Mouse (Mus musculus) liver, embryonic 14.5 days (tissue): ENCODE data around the gene Ndufaf3. TPM values are rescaled to one million over a fixed set of nuclear protein-coding genes. Genes with fewer than 3 reads are reported as not detected.

ENCODE experiments used
- ATAC-seq: fragments of 200-750 bp; cut with Nextera tagmentation; 2 replicates; pipeline ENCODE4 v1.8.0; 2017; ENCODE audit warnings: moderate number of reproducible peaks, mild to moderate bottlenecking, moderate library complexity; ENCODE audit not compliant: insufficient read depth
- DNase-seq, 3 experiments: peaks; one replicate each; pipeline ENCODE4 v3.0.0-alpha.2; 2012 to 2013; ENCODE audit warnings: low read depth in 3 of 3, low spot score in 3 of 3
- H3K27ac ChIP-seq: fragments of 300-500 bp; sonication (generic); 2 replicates; pipeline ENCODE4 v1.5.1; 2014; ENCODE audit warnings: moderate library complexity, mild to moderate bottlenecking, control low read depth, inconsistent platforms
- H3K27me3 ChIP-seq: fragments of 300-500 bp; sonication (generic); 2 replicates; pipeline ENCODE4 v1.6.1; 2014; ENCODE audit warnings: mild to moderate bottlenecking, low read length, moderate library complexity; ENCODE audit not compliant: control insufficient read depth, insufficient read depth
- H3K36me3 ChIP-seq: fragments of 300-500 bp; sonication (generic); replicated peaks from 2 replicates; pipeline ENCODE4 v1.6.1; 2014; ENCODE audit warnings: low read depth; ENCODE audit not compliant: control insufficient read depth, insufficient read depth
- H3K4me1 ChIP-seq, 2 experiments: fragments of 200-500 bp in 1 of 2; fragments of 300-500 bp in 1 of 2; sonication (generic) in 1 of 2; replicated peaks; 2 replicates each; pipeline ENCODE4 v1.6.1; 2012 to 2014; ENCODE audit warnings: antibody characterized with exemption in 1 of 2, inconsistent platforms in 1 of 2, low read length in 1 of 2; ENCODE audit not compliant: control insufficient read depth in 2 of 2, insufficient read depth in 2 of 2
- H3K4me2 ChIP-seq: fragments of 300-500 bp; sonication (generic); 2 replicates; pipeline ENCODE4 v1.6.1; 2014; ENCODE audit warnings: low read depth, mild to moderate bottlenecking, control low read depth, moderate library complexity
- H3K4me3 ChIP-seq, 2 experiments: fragments of 200-500 bp in 1 of 2; fragments of 300-500 bp in 1 of 2; sonication (generic) in 1 of 2; 2 replicates each; pipeline ENCODE4 v1.5.1; 2012 to 2014; ENCODE audit warnings: low read depth in 2 of 2, low read length in 2 of 2, mild to moderate bottlenecking in 2 of 2, control low read depth in 1 of 2, inconsistent platforms in 1 of 2, moderate library complexity in 1 of 2; ENCODE audit not compliant: insufficient read depth in 1 of 2
- H3K9ac ChIP-seq: fragments of 300-500 bp; sonication (generic); replicated peaks from 2 replicates; pipeline ENCODE4 v1.6.1; 2014; ENCODE audit warnings: mild to moderate bottlenecking, control low read depth, moderate library complexity
- H3K9me3 ChIP-seq: fragments of 300-500 bp; sonication (generic); 2 replicates; pipeline ENCODE4 v1.6.1; 2016; ENCODE audit warnings: low read length, mixed read lengths; ENCODE audit not compliant: control insufficient read depth
- CTCF ChIP-seq: IDR thresholded peaks from 2 replicates; pipeline ENCODE4 v1.5.1; 2016; ENCODE audit warnings: antibody characterized with exemption, low read depth, control low read depth
- EP300 ChIP-seq: IDR thresholded peaks from 2 replicates; pipeline ENCODE4 v1.6.1; 2016; ENCODE audit warnings: antibody characterized with exemption, low read depth
- WGBS: fragments of 180-500 bp; shearing (Covaris S2); extraction: QIAGEN DNeasy Blood & Tissue Kit; methylation state at CpG from one replicate; pipeline ENCODE4 v1.1.7; 2014; ENCODE audit not compliant: insufficient replicate concordance; 5-methylcytosine and 5-hydroxymethylcytosine counted together
- polyA plus RNA-seq, 2 experiments: library from polyadenylated mRNA; depleted of rRNA in 1 of 2; stranded (reverse) in 1 of 2; unstranded in 1 of 2; fragments of >200 nt; fragmentation: Nextera tagmentation in 1 of 2; extraction: Ambion mirVana in 1 of 2; gene quantifications; 2 replicates each; pipeline versions ENCODE4 v1.2.1 to v1.2.3; 2012 to 2014

Ndufaf3 gene
- polyA plus RNA-seq, 2 experiments: 12.1 to 36.1 TPM

- ATAC-seq (no peak), DNase-seq (no peak)
- TF ChIP-seq EP300: no peak
- no peak for TF ChIP-seq CTCF
- no peak overlapping the region for H3K4me3 ChIP-seq
- no peak overlapping the region for H3K4me2 ChIP-seq
- WGBS: 51% methylated on average over 2 of the region's 2 CpGs
- no peak overlapping the region for H3K9ac ChIP-seq
- no peaks in the 10 kb centered on the region for H3K9me3 ChIP-seq
- H3K27me3 ChIP-seq: no peaks in the 10 kb centered on the region; the same call in 1 of the 2 replicates
- no peak overlapping the region for H3K27ac ChIP-seq
- H3K36me3 ChIP-seq: peaks cover 18% of the 10 kb centered on the region
- no peaks in the 10 kb centered on the region for H3K4me1 ChIP-seq
Observed at GRCm38 (mm10) chr9:108600011-108600410, 32.8 kb upstream of the Ndufaf3 start.

- DNase-seq: no peak
- H3K9ac ChIP-seq: no peak overlapping the region
- H3K27ac ChIP-seq: no peak overlapping the region
- H3K36me3 ChIP-seq: peaks cover 10% of the 10 kb centered on the region
- TF ChIP-seq EP300 (no peak), CTCF (no peak)
- H3K27me3 ChIP-seq: no peaks in the 10 kb centered on the region; the same call in 1 of the 2 replicates
- H3K4me3 ChIP-seq: no peak overlapping the region
- H3K4me2 ChIP-seq: no peak overlapping the region
- no peak for ATAC-seq
- WGBS: 64% methylated on average over 4 of the region's 4 CpGs
- H3K4me1 ChIP-seq: no peaks in the 10 kb centered on the region
- H3K9me3 ChIP-seq: no peaks in the 10 kb centered on the region
Observed at GRCm38 (mm10) chr9:108599021-108599566, 31.9 kb upstream of the Ndufaf3 start.

- TF ChIP-seq EP300 (no peak), CTCF (no peak)
- WGBS: 7% methylated on average over 69 of the region's 69 CpGs
- H3K27me3 ChIP-seq: no peaks in the 10 kb centered on the region; the same call in 1 of the 2 replicates
- H3K9me3 ChIP-seq: no peaks in the 10 kb centered on the region
- H3K4me2 ChIP-seq: peak within 1 kb of the TSS; percentile 83
- ATAC-seq: peak; percentile 62
- H3K9ac ChIP-seq: peak within 1 kb of the TSS; percentile 47
- H3K4me3 ChIP-seq: peak within 1 kb of the TSS; percentile 49 to 62
- no peaks in the 10 kb centered on the region for H3K4me1 ChIP-seq
- DNase-seq: no peak
- H3K27ac ChIP-seq: no peak within 1 kb of the TSS
- no peaks in the 10 kb centered on the region for H3K36me3 ChIP-seq
Observed at GRCm38 (mm10) chr9:108596998-108597764, 29.9 kb upstream of the Ndufaf3 start, which contains the start of gene P4htm. Gene P4htm, minus strand, starts transcription at chr9:108597667.

GRCm38 (mm10) chr9:108594354-108594753, 27.1 kb upstream of the Ndufaf3 start:
- Histone ChIP-seq H3K9ac (no peak overlapping the region), H3K9me3 (no peaks in the 10 kb centered on the region), H3K36me3 (no peaks in the 10 kb centered on the region), H3K27ac (no peak overlapping the region), H3K4me1 (no peaks in the 10 kb centered on the region), H3K4me3 (no peak overlapping the region), H3K4me2 (no peak overlapping the region), H3K27me3 (no peaks in the 10 kb centered on the region; the same call in 1 of the 2 replicates)
- 23% methylated on average over 3 of the region's 3 CpGs for WGBS
- TF ChIP-seq CTCF: no peak
- no peak for TF ChIP-seq EP300
- ATAC-seq: no peak
- no peak for DNase-seq

- Histone ChIP-seq H3K36me3 (no peaks in the 10 kb centered on the region), H3K4me3 (no peak overlapping the region), H3K9ac (no peak overlapping the region), H3K27me3 (no peaks in the 10 kb centered on the region), H3K9me3 (no peaks in the 10 kb centered on the region), H3K27ac (no peak overlapping the region), H3K4me1 (peaks cover 0 to 5% of the 10 kb centered on the region in 2 experiments; a peak in 2 of 4 replicates), H3K4me2 (no peak overlapping the region)
- no peak for TF ChIP-seq CTCF
- 71% methylated on average over 4 of the region's 4 CpGs for WGBS
- no peak for ATAC-seq
- DNase-seq: no peak
Observed at GRCm38 (mm10) chr9:108591462-108591861, 24.2 kb upstream of the Ndufaf3 start.
